Mouse (Mus musculus): ENCODE data around the gene Sirt4. TPM values are rescaled to one million over a fixed set of nuclear protein-coding genes. Genes with fewer than 3 reads are reported as not detected.

Sirt4 gene
- total RNA-seq, 2 experiments from 2014 or later: 29.9 to 31.3 TPM

DNA sequence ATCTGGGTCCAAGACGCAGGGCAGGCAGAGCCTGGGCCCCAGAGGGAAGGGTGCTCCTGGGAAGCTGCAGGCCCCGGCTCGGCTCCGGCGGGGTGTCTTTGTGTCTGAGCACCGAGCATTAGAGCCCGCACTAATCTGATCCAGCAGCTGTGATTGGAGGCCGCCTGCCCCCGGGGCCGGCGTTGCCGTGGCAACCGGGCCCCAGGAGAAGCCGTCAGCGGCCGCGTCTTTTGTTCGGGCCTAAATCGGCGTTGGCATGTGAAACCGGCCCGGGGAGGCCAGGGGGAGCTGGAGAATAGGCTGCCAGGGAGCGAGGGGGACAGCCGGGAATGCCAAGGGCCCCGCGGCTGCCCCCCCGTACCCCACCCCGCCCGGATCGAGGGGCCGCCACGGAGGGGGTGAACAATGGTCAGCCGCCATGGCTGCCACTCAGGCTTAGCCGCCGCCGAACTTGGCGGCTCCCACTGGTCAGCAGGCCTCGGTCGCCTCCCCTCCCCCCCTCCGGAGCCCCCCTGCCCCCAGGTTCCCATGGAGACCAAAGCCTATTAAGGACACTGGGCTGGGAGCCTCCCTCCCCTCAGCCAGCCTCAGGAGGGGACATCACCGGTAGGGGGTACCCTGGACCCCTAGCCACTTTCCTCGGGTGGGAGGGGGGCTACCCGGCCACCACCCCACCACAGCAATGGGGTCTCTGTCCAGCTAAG, 48.0 kb downstream of the Sirt4 start:
- peak in 1 of 2 experiments; percentile 40 for DNase-seq (ENCODE audit: low spot score in 2 of 2)

DNA sequence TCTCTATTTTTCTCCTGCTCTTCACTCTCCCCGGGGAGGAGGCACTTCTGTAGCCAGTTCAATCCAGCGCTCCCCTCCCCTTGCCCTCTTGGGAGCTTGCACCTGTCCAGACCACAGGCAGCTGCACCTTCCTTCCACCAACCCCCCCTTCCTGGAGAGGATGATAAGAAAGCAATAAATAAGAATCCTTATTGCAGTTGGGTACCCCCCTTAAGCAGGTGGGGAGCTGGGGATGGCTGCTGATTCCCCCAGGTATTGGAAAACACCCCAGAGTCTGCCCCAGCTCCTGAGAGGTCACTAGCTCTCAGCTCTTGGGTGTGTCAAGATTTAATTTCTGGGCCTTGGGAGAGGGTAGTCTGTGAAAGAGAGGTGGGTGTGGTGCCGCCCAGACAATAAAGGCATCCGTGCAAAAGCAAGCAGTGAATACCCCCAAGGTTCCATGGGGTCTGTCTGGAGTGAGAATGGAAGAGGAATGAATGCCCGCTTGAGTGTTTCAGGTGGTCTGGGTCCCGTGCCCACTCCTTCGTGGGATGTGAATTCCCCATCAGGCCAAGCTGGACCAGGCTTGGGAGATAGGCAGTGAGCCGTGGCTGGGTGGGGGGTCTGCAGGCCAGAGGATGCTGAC, 48.7 kb downstream of the Sirt4 start:
- DNase-seq (ENCODE audit: low spot score in 2 of 2): no peak

DNA sequence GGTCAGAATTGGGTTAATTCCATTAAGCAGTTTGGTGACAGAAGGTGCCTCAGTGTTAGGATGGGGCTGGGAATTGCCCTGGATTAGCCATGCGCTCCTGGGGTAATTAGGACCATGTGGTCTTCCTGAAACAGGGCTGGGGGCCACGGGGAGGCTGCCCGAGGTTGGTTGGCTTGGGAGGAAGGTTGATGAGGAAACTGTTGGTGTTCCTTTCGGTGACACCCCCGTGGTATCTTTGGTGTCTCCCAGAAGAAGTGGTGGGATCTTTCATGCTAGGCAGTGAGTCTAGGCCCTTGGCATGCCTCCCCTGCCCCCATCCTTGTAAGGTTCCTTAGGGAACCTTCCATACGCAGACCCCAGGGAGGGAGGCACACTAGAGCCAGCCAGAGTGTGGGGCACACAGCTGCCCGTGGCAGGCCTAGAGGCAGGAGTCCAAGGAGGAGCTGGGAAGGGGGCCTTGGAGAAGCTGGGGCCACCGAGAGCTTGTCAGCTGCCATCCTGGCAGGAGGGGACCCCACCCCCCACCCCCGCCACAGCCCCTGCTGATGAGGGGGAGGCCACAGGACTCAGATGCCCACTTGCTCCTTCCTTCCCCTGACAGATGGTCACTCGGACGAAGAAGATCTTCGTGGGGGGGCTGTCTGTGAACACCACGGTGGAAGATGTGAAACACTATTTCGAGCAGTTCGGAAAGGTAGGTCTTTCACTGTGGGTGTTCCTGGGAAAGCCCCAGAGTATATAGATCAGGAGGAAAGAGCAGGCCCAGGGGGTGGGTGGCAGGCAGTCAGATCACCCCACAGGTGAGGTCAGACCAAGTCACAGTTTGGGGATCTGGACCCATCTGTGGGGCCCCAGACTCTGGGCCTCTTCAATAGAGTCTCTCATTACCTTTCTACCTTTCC, 49.4 kb downstream of the Sirt4 start:
- no peak for DNase-seq (ENCODE audit: low spot score in 2 of 2)

DNA sequence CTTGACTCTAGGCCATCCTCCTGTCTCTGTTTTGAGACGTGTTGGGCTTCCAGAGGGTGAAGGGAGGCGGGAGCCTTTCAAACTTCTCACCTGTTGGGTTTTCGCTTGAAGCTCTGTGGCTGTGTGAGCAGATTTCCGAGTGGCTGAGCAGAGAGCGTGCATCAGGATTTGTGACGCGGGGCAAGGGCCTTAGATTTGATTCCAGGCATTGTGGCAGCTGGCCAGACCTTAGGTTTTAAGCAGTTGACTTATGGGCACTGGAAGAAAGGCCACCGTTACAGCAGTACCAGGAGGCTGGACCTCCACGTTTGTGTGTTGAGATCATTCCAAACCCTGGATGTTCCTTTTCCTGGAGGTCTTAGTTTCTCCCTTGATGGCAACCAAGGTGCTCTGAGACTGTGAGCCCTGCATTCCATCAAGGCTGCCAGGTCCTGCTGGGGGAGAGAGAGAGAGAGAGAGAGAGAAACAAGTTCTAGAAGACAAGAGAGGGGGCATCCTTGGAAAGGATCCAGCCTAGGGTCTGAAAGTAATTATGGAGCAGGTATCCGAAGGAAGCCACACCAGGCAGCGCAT, 50.2 kb downstream of the Sirt4 start:
- DNase-seq (ENCODE audit: low spot score in 2 of 2): no peak

DNA sequence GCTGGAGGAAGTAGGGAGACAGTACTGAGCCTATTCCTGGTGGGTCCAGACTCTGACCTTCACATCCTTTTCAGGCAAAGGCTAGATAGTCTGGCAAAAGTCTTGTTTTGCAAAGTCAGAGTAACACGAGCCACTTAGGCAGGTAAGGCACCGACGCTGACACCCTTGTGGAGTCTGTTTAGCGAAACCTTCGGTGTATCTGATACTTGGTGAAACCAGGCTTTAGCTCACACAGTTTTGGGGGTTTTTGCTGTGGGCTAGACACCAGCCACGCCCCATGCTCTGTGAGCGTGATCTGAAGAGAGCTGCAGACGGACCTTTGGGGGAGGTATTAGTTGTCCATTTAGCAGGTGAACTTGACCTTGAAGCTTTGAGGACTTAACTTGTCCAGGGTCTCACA, 51.3 kb downstream of the Sirt4 start:
- no peak for DNase-seq (ENCODE audit: low spot score in 2 of 2)

DNA sequence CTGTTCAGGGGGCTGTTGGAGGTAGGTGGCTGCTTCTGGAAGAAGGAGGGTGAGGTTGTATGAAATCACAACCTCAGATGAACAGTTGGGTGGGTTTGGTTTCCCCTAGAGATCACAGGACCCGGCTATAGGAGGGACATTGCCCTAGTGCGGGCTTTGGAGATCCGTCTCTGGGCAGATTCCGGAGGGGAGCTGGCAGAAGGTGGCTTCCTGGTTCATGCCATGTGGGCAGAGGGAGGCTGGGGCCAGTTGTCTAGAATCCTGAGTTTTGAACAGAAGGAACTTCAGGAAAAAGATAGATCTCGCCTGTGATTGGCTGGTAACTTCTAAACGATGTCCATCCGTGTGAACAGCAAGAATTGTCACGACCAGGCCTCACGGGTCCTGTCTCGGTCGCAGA, 52.1 kb downstream of the Sirt4 start:
- no peak for DNase-seq (ENCODE audit: low spot score in 2 of 2)

DNA sequence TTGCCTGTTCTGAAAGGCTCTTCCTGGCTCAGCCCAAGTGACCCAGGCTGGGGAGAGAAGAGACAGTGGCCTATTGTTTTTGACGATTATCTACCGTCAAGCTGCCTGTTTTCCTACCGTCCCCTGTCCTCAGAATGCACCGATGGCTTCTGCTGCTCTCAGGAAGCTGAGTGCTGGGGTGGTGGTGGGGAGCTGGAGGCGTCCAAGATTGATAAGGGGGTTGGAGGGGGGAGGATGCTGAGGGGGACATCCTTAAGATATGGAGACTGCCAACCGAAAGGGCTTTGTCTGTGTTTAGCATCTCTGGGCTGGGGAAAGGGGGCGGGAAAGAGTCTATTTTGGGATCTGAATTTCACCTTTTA, 52.6 kb downstream of the Sirt4 start:
- DNase-seq (ENCODE audit: low spot score in 2 of 2): no peak

DNA sequence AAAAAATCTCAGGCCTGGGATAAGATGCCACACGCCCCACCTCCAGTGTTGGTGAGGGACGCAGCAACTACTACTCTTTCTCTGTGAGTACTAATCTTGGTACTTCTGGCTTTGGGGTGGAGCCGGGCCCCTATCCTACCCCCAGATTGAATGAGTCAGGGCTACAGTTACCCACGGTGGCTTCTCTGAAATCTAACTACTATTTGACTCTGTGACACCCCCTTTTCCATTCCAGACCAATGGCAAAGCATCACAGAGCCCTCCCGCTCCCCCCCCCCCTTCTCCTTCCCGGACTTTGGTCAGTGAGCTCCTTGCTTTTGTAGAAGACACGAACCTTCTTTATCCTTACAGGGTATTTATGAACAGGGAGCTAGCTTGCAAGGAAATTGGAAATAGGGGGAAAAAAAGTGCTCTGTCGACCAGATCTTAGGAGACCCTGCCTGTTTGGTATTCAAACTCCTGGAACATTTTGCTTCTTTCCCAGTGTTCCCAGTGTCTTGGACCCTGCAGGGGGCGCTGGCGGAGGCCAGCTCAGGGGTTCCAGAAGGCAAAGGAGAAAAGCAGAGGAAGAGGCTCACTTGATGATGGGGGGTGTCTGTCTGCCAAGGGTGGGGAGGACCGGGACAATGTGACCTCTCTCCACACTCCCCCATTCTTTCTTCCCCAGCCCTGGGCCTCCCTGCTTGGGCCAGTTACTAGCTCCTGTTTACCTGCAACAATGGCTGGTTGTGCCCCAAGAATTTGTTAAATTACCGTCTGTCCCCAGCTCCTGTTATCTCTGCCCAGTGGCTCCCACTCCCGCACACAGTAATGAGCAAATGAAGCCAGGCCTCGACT, 53.2 kb downstream of the Sirt4 start:
- DNase-seq (ENCODE audit: low spot score in 2 of 2): no peak

DNA sequence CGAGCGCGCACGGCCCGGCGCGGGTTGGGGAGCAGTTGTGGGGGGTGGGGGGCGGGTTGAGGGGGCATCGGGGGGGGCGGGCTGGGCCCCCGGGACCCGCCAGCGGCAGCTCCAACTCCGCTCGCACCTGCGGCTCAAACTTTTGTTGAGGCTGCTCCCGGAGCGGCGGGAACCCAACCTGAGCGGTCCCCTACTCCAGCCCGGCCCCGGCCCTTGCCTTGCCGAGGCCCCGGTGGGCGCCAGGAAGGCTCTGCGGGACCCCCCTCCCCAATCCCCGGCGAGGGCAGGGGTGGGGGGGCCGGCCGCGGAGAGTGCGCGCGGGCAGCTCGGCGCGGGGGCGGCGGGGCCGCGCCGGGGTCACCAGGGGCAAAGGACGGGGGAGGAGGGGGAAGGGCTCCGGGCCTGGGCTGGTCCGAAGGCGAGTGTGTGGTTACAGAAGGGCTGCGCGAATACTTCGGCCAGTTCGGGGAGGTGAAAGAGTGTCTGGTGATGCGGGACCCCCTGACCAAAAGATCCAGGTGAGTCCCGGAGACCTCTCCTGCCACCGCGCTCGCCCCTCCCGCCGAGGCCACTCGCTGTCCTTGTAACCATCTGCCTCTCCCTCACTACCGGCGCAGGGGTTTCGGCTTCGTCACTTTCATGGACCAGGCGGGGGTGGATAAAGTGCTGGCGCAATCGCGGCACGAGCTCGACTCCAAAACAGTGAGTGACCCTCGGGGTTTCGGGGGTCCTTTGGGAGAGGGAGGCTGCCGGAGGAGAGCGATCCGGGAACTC, 54.2 kb downstream of the Sirt4 start:
- DNase-seq (ENCODE audit: low spot score in 2 of 2): no peak

DNA sequence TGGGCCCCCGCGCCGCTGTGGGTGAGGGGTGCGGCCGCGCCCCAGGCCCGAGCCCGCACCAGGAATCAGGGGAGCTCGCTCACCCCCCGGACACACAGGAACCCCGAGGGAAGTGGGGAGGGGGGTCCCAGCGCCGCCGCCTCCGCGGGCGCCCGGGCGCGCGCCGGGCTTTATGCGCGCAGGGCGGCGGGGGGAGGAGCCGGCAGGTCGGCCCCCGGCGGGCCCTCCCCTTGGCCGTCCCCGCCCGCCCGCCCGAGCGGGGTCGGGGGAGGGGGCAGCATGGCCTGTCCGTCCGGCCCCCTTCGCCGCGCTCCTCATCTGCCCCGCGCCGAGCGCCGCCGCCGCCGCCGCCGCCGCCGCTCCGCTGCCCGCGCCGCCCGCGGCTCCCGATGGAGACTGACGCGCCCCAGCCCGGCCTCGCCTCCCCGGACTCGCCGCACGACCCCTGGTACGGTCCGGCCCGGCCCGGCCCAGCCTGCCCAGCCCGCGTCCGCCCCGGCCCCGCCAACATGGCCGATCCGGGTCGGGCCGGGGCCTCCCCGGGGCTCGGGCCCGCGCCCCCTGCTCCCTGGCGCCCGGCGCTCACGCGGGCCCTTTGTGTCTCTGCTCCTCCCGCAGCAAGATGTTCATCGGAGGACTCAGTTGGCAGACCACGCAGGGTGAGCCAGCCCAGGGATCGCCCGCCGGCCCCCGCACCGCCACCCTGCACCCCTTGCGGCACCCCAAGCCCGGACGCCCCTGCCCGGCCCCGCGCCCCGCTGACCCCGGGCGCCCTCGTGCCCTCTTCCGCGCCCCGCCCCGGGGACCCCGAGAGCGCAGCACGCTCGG, 55.0 kb downstream of the Sirt4 start, which contains the start of gene Msi1:
Gene Msi1 (plus strand): TSS at position 241 of the 828 bp plus-strand sequence.
- no peak for DNase-seq (ENCODE audit: low spot score in 2 of 2)

DNA sequence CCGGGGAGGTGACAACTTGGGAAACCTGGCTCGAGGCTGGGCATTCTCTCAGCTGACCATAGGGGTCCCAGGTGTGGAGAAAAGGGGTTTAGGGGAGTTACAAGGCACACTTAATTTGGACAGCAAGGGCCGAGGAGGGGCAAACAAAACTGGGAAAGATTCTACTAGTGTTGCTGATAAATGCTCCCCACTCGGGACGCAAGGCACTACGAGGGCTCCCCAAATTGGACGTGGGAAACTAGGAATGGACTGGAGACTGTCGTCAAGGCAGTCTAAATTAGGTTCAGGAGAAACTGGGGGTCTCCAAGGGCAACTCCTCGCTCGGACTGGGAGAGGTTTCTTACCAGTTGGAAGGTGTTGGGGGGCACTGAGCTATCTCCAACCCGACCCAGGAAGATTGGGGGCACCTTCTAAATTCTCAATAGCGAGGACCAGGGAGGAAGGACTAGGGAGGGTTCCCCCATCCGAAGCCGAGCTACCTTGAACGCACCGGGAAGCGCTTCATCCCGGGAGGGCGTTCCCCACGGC, 55.6 kb downstream of the Sirt4 start:
- no peak for DNase-seq (ENCODE audit: low spot score in 2 of 2)

Other genes starting within 250 kb of the Sirt4 start
- gene Pop5, start 248.9 kb downstream of the Sirt4 start, total RNA-seq (2021): 10 to 100 TPM; 45.9 to 46.8 TPM
- gene Rnf10, start 211.8 kb downstream of the Sirt4 start, total RNA-seq (2021): 100 to 1,000 TPM; 214 to 224 TPM
- gene Coq5, start 205.1 kb downstream of the Sirt4 start, total RNA-seq (2021): 10 to 100 TPM; 54.4 to 59.8 TPM
- gene Dynll1, start 183.7 kb downstream of the Sirt4 start, total RNA-seq (2021): 100 to 1,000 TPM; 219 to 273 TPM
- gene Srsf9, start 157.5 kb downstream of the Sirt4 start, total RNA-seq (2021): 10 to 100 TPM; 83.9 to 87.4 TPM
- gene Gatc, start 143.5 kb downstream of the Sirt4 start, total RNA-seq (2021): 10 to 100 TPM; 19.1 to 20.3 TPM
- gene Triap1, start 143.5 kb downstream of the Sirt4 start, total RNA-seq (2021): 10 to 100 TPM; 35.1 to 39.6 TPM
- 100 to 1,000 TPM; 720 to 752 TPM for gene Cox6a1, start 135.7 kb downstream of the Sirt4 start, total RNA-seq (2021)
- 10 to 100 TPM; 27.0 to 33.2 TPM for gene Msi1, start 55.1 kb downstream of the Sirt4 start, total RNA-seq (2021)
- gene Pla2g1b, start 18.5 kb downstream of the Sirt4 start, total RNA-seq (2021): 10 to 100 TPM in 1 of 2 experiments, not detected in 1; 13.7 TPM
- 10 to 100 TPM; 77.6 to 82.4 TPM for gene Pxn, start 22.0 kb upstream of the Sirt4 start, total RNA-seq (2021)
- gene Rplp0, start 74.7 kb upstream of the Sirt4 start, total RNA-seq (2021): 1,000 to 10,000 TPM; 1,094 to 1,122 TPM
- 10 to 100 TPM; 83.5 to 87.5 TPM for gene Gcn1l1, start 80.5 kb upstream of the Sirt4 start, total RNA-seq (2021)
- gene Rab35, start 147.2 kb upstream of the Sirt4 start, total RNA-seq (2021): 10 to 100 TPM; 65.0 to 65.5 TPM
- gene Bicdl1, start 246.9 kb upstream of the Sirt4 start, total RNA-seq (2021): 10 to 100 TPM; 16.1 to 18.0 TPM